Mouse (Mus musculus) CD4-positive helper T cell, adult 2 months (primary cell): ENCODE data around the gene Prkg2.

Experiments used
- DNase-seq: peaks from one replicate; pipeline ENCODE4 v3.0.0-alpha.2; 2012; ENCODE audit warnings: low read depth, missing footprints, low spot score

Gene Prkg2

DNA sequence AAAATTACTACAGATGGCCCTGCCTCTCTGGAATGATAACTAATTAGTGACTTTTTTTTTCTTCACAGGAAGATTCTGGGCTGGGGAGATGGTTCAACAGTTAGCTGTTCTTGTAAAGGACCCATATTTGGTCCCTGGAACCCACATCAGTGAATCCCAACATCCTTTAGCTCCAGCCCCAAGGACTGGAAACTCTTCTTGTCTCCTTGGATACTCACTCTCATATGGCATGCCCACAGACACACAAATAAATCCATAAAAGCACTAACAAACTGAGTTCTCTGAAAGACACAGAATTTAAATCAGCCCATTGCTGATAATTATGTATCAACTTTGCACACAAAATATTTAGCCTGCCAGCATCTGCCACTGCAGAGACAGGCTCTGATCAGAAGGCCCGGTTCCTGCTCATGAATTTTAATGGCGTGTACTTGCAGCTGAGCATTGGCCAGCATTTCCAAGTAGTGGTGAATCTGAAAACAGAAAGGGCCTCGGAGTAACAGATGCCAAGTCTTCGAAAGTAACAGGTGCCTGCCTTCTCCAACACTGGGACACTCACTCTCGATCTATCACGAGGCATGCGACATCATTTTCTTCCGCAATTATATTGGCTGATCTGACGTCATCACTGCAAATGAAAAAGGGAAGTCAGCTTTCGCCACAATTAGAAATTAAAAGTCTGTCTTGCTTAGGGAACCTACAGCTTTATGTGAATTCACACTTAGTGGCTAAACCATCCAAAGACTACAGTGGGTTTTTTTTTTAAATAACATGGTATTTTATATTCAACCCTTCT is 61.1 kb downstream of the Prkg2 start:
- DNase-seq: no peak

DNA sequence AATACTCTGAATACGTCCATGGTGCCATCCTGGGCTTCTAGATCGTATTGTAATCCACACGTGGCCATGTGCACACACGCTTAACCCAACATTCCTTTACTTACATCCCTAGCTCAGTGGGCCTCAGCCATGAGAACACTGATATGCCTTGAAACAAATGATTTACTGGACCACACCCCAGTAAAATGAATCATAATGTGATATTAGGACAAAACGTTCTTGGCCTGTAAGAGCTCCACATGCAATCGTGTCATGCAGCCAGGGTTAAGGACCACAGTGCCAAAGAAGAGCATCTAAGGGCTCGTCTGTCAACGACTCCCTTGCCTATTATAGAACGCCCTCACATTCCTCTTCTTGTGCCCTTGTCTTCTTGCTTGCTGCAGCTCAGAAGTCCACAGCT is 70.5 kb downstream of the Prkg2 start:
- no peak for DNase-seq

DNA sequence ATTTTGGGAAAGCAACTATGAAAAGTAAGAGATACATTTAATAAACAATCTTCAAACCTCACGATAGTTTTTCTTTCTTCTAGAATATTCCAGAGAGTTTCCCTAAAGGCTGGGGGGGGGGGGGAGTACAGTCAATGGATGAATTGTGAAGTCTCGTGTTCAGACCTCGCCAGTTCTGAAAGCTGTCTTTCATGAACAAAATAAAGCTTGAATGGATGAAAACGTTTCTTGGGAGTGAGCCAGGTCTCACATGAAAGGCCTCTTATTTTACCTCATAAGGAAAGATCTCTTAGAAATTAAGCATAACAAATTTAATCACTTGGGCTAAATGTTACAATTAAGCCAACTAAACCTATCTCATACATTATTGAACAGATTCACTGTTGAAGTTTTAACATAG is 72.0 kb downstream of the Prkg2 start:
- DNase-seq: no peak

DNA sequence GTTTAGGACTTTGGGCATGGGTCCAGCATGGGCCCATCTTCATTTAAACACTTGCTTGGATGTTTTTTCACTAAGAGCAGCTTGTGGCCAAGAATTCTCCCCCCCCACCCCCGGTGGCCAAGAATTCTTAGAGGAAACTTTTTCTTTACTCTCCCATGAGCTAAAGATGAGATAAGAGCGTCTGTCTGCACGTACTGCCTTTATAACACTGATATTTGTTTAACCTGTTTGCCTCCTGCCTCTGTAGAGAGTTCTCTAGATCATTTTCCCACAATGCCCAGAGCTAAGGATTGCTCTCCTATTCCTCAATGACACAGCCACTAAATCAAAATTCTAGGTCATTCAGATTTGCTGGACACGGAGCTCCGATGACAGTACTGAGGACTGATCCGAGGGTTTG is 72.8 kb downstream of the Prkg2 start:
- no peak for DNase-seq

DNA sequence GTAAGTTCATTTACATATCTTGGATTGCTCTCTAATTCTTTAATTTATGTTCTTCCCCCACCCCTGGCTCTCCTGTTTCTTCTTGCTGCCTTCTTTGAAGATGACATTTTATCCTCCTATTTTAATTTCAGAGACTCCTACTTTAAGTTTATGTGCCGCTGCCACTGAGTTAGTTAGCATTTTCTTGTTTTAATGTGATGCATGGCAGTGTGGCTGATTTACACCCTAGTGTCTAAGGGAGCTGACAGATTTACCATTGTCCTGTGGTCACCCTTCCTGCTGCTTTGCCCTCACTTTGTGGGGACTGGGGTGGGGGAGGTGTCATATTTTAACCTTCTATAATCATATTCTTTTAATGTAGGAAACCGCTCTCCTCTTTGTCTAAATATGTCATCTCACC is 74.7 kb downstream of the Prkg2 start:
- no peak for DNase-seq

DNA sequence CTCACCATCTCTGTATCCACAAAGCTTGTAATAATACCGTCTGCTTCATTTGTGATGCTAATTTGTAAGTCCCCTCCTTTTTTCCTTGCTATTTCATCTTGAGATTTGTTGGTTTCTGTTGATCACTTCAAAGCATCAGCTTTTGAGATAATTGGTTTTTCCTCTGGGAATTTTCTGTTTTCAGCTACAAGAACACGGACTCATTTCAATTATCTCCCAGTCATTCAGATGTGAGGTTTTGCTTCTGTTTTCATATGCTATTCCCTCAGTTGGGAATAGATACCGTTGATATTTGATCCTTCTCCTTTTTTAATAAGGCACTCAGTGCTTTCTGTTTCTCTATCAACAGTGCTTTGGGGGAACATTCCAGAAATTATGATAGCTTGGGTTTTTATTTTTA is 81.6 kb downstream of the Prkg2 start:
- DNase-seq: no peak

DNA sequence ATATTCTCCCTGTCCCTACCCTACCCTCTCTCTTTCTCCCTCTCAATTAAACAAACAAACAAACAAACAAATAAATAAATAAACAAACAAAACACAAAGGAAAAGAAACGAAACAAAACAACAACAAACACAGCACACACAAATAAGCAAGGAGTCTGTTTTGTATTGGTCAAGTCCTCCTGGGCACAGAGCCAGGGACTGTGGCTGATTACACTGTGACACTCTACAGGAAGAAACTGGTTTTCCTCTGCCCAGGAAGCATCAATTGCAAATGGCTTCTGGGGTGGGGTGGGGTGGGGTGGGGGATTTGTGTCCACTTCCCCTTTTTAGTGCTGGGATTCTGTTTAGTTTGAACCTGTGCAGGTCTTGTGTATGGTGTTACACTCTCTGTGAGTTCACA is 83.8 kb downstream of the Prkg2 start:
- DNase-seq: no peak

DNA sequence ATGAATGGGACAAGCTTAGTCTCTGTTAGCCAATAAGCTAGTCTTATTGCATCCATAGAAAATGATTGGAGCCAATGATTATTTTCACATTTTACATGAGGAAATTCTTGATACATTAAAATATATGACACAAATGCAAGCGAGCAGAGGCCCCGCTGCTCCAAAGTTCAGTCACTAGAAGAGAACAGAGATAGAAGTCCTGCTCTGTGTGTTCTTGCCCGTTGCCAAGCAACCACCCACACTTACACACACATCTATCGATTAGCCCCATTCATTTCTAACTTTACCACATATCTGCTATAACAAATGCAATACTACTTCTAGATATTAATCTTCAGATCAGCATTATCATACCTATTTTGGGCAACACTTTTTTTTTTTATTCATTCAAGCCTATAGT is 85.6 kb downstream of the Prkg2 start:
- no peak for DNase-seq

DNA sequence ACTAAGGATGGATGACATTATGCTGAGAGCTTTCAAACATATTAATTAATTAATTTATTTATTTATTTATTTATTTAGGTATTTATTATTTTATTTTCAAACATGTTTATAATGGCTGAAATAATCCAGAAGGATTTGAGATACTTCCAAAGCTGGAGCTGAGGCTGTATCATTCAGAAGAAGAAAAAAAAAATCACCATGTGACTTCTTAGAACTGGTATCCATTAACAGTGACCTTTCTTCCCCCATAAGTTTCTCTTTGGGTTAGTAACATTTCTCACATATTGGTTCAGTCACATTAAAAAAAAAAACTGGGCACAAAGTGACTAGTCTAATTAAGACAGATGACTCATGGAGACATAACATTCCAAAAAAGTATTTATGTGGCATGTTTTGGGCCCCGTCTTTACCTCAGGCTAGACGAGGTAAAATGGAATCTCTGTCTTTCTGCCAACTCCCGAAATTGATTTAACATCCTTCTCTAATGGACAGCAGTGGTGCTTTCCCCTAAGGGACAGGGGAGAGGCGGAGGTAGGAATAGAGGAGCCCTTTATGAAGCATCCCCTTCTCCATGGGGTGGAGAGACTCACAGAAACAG is 86.6 kb downstream of the Prkg2 start:
- DNase-seq: no peak

DNA sequence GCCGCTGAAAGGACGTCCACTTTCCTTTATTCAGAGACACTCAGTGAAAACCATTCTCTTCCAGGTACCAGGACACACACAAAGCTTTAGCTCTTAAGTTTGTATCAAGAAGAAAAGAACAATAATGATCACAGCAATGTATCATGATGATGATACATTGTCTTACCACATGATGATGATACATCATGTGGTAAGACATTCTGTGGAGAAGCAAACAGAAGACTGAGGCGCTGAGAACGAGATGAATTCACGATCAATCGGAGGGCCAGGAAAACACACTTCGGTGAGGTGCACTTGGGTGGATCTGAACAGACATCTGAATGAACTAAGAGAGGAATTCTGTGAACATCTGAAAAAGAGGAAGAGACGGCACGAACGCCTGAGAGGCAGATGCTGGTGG is 87.4 kb downstream of the Prkg2 start:
- no peak for DNase-seq

DNA sequence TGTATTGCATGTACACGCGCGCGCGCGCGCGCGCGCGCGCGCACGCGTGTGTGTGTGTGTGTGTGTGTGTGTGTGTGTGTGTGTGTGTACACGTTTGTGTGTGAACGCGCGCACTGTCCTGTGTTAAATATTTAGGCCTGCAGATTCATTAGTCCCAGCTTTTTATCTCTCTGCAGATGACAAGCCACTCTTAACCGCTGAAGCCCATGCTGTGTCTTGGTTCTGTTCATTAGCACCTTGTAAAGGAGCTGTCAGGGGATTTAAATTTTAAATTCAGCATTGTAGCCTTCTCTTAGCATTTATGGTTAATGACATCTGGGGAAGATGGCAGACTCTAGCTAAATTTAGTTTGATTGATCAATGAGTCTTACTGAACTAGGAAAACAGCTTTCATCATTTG is 90.5 kb downstream of the Prkg2 start:
- DNase-seq: no peak

DNA sequence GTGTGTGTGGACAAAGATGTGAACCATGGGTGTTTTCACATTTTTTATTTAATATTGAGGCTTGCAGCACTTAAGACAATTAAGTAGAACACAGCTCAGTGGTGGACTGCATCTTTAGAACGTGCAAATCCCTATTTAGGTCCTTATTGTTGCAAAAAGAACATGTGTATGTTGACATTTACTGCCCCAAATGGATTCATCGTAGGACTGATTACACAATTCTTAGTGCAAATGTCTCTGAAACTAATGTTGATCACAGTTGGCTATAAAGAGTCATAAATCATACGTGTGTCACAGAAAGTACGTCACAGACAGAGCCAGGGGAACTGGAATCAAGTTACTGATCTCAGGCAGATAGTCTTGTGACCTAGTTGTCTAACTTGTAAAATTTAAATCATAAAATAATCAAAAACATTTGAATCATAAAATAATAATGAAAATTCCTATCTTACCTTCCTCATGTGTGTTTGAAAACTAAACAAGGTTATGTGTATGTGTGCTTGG is 91.0 kb downstream of the Prkg2 start:
- no peak for DNase-seq

DNA sequence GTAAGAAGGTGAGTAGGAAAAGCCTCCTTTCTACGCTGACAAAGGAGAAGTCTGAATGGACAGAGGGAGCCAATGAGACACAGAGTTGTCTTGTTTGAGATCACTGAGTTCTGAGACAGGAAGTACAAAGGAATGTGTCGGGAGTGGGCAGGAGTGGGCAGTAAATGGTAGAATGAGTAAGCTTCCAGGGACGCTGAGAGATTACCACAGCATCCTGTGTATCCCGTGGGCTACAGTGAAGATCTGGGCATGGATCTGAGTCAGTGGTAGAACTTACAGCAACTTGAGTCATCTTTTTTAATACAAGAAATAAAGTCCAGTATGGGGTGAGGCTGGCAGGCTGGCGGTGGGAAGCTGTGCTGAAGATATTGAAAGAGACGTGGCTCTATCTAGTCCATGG is 93.4 kb downstream of the Prkg2 start:
- no peak for DNase-seq

DNA sequence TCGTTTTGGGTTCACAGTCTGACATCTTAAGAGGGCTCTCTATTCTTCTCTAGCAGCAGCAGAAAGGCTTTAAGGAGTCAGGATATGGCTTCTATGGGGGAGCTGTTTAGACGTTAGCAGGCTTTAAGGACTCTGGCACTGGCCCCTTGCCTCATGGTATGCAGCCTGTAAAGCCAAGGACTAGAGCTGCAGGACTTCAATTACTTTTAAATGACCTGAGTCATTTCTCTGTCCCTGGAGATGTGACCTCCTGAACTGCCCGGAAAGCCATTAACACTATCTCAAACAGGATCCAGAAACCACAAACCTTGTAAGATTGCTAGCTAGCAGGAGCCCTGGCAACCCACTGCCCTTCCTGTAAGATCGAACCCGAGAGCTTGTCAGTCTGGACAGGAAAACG is 96.4 kb downstream of the Prkg2 start:
- no peak for DNase-seq

DNA sequence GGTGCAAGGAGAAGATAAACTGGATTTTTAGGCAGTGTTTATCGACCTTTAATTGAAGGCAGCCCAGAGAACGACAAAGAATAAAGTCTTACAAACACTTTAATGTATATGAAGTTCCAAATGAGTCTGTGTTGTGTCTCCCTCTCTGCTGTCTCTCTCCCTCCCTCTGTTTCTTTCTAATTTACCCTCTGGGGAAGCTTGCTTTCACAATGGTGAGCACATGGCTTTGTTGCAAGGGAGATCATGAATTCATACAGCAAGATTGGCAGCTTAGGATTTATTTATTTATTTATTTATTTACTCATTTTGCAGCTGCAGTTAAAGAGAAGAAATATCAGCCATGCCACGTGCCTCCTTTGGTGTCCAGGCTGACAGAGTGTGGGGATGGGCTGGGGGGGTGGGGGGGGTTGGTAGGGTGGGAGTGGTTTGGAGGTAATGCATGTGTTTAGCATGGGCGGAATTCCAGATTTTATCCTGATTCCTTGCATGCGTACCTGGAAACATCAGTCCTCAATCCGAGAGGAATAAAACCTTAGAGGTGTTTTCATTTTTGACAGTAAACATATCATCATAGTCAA is 97.4 kb downstream of the Prkg2 start:
- no peak for DNase-seq

DNA sequence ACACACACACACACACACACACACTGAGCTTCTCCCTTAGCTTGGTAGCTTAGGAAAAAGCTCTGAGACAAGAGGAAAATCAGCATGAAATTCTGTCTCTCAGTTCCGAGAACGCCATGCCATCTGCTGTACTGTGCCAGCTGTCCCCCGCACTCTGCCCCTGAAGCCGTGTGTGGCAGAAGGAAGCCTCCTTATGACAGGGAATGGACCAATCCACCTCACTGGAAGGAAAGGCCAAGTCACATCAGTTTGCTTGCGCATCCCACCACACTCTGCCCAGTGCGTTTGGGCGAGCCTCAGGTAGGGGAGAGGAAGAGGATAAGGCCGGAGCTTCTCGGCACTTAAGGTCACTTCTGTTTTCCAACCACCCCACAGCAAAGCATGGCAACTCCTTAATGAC is 98.0 kb downstream of the Prkg2 start:
- no peak for DNase-seq

DNA sequence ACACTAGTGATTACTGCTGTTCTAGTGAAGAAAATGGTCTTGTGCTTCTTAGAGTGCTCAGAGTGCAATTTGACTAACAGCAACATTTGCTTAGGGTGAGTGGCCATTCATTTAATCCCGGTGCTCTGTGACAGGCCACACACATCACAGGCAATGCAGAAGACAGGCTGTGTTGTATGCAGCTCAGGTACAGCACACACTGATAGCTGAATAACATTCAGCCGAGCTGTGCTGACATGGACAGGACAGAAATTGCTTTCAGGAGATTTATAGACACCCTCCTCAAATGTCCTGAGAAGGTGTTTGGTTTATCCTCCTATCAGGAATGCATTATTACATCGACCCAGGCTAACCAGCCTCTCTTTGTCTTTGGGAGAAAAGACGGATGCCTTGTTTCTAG is 99.3 kb downstream of the Prkg2 start:
- DNase-seq: no peak

DNA sequence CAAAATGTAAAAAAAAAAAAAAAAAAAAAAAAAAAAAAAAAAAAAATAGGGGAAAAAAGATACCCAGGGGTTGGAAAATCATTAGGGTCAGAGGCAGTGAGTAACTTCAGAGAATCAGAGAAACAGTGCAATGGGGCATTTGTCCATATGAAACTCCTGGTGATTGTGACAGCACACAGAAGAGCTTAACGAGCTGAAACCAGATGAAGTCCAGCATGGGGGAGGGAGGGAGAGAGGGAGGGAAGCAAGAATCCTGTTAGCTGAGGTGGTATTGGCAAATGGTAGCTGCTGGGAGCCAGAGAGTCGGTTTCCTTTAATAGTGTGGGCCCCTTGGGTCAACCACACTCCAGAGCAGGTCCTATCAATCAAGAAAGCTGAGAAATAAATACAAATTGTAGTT is 100.5 kb downstream of the Prkg2 start:
- no peak for DNase-seq

DNA sequence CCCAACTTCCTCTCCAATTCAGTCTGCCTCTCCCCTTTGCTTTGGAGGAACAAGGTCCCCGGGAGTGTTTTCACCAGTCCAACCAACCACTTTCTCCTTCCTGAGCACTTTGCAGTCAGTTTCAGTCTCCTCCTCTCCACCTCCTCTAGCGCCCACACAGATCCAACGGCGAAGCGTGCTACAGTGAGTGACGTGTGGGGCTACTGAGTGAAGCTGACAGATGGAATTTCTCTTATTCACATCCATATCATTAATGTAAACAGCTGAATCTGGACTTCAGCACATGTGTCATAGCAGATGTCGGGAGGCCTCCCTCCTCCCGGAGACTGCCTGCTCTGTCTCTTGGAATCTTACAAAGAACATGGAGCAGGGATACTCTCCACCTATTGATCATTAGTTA is 101.2 kb downstream of the Prkg2 start:
- DNase-seq: no peak

DNA sequence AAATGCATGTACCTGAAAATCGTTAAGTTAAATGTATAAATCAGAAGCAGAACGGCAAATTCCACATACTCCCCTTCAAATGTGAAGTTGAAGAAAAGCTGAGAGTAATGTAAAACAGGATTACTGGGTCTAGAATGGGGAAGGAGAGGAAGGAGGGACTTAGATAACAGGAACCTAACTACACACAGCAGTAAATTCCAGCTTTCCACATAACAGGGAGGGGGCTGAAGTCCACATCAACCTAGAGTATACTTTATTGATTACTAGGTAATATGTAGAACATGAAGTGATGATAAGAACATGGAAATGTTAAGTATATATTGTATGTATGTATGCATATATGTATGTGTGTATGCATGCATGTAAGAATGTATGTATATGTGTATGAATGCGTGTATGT is 114.2 kb downstream of the Prkg2 start:
- DNase-seq: no peak

DNA sequence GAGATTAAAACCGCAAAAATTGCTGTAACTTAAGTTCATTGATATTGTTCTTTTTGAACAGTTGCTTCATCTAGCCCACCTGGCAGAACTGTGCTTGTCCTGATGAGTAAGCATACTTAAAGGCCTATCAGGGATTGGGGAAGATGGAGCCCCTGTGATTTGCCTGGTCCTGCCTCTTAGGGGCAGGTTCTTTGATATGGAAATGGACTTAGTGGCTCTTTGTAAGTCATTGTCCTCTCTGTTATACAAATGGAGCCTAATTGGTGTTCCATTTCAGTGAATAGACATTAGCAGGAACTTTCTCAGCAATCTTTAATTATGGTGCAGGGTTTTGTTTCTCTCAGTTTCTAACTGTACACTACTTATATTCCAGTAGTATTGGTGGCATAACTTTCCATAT is 115.5 kb downstream of the Prkg2 start:
- no peak for DNase-seq

DNA sequence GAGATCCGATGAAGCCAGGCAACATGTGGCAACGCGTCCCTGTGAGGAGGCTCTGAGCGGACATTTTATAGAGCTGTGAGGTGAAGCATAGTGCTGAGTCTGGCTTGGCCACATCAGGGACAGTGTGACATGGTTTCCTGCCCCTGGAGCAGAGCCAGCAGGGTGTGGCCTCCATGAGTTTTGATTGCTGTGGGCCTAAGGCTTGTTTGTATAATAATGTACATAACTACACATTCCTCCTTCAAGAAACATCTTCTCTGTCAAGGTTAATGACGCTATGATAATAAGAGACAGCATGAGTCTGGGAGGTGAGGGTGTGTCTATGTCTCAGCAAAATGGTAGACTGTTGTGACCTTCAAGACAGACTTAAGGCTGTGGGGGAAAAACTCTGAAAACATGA is 118.4 kb downstream of the Prkg2 start:
- no peak for DNase-seq

DNA sequence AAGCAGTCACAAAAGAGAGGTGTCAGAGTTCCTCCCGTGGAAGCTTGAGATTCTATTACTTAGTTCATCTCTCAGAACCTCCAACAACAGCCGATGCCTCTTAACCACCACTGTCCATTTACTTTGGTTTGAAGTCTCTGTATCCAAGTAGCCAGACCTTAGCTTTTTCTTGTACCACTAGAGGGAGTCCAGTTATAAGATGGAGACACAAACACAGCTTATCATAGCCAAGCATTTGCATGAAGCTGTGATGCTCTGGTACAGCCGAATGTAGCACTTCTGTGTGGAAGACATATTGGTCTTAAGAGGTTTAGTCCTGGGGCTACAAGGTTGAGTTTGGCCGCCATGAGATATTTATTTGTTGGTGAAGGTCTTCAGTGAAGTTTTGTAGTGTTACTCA is 134.8 kb downstream of the Prkg2 start:
- DNase-seq: no peak
